Mouse (Mus musculus) embryonic fibroblast, embryonic 13.5 days (primary cell): Measurements from ENCODE around the gene Itih1.

Source experiments
- CTCF ChIP-seq: IDR thresholded peaks from 2 replicates; pipeline ENCODE4 v1.5.1; 2011; ENCODE audit warnings: mild to moderate bottlenecking, control low read depth, low read length, moderate library complexity, borderline replicate concordance; ENCODE audit not compliant: insufficient read depth
- POLR2A ChIP-seq: IDR thresholded peaks from 2 replicates; pipeline ENCODE4 v1.6.1; 2011; ENCODE audit warnings: low read depth, mild to moderate bottlenecking, control low read depth, low read length, moderate library complexity

DNA sequence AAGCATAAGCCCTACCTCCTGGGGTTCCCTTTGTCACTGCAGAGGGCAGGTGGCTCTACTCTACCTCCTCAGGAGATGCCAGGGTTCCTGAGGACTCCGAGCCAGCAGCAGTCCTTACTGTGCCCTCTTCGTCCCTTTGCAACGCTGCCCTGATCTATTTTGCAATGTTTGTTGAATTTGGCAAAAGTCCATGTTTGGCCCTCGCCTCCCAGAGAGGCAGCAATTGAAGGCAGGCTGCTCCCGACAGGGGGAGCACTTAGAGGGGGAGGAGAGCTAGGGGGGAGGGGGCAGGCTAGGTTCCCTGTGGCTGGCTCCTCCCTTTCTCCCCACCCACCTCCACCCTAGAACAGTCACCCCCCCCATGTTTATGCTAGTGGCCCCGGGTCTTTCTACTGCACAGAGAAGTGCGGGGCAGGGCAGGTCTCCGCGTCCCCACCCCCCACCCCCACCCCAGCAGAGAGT is 54.8 kb downstream of the Itih1 start:
- no peak for TF ChIP-seq CTCF
- no peak for TF ChIP-seq POLR2A
